Mouse (Mus musculus) cortical plate, adult 2 months (tissue): ENCODE results near the gene Utp14b. TPM values are rescaled to one million over a fixed set of nuclear protein-coding genes. Genes with fewer than 3 reads are reported as not detected.

Experiments
- H3K27ac ChIP-seq: fragments of 200-500 bp; 2 replicates; pipeline ENCODE4 v1.5.1; 2012; ENCODE audit warnings: low read length, control low read depth, inconsistent platforms; ENCODE audit not compliant: insufficient read depth
- H3K4me1 ChIP-seq: fragments of 200-500 bp; 2 replicates; pipeline ENCODE4 v1.6.1; 2011; ENCODE audit warnings: low read length; ENCODE audit not compliant: control insufficient read depth, insufficient read depth
- H3K4me3 ChIP-seq: fragments of 200-500 bp; 2 replicates; pipeline ENCODE4 v1.5.1; 2011; ENCODE audit warnings: mild to moderate bottlenecking, low read length, control low read depth; ENCODE audit not compliant: insufficient read depth
- CTCF ChIP-seq: fragments of 200-500 bp; IDR thresholded peaks from 2 replicates; pipeline ENCODE4 v1.5.1; 2011; ENCODE audit warnings: mild to moderate bottlenecking, control low read depth, low read length; ENCODE audit not compliant: insufficient read depth; ENCODE audit errors: extremely low read depth
- POLR2A ChIP-seq: fragments of 200-500 bp; IDR thresholded peaks from 2 replicates; pipeline ENCODE4 v1.6.1; 2011; ENCODE audit warnings: mild to moderate bottlenecking, low read length, control low read depth; ENCODE audit not compliant: insufficient read depth; ENCODE audit errors: extremely low read depth
- polyA plus RNA-seq: library from polyadenylated mRNA; depleted of rRNA; stranded (reverse); fragments of >200 nt; gene quantifications from 2 replicates; pipeline ENCODE4 v1.2.3, GENCODE M21; 2012

The Utp14b gene
- polyA plus RNA-seq, 1 experiment: 8.2 TPM

GRCm38 (mm10) chr1:78649269-78650061, 8.4 kb upstream of the Utp14b start:
- TF ChIP-seq POLR2A (no peak), CTCF (no peak)
- H3K27ac ChIP-seq: no peak overlapping the region
- no peak overlapping the region for H3K4me3 ChIP-seq
- no peaks in the 10 kb centered on the region; the same call in 1 of the 2 replicates for H3K4me1 ChIP-seq

GRCm38 (mm10) chr1:78656472-78656871, 1.4 kb upstream of the Utp14b start:
- TF ChIP-seq CTCF (no peak), POLR2A (no peak)
- Histone ChIP-seq H3K4me1 (peaks cover 5% of the 10 kb centered on the region; the same call in 1 of the 2 replicates), H3K4me3 (no peak overlapping the region), H3K27ac (no peak overlapping the region)

GRCm38 (mm10) chr1:78657021-78657629, 713 bp upstream of the Utp14b start:
- TF ChIP-seq CTCF: no peak
- TF ChIP-seq POLR2A: no peak
- Histone ChIP-seq H3K4me1 (peaks cover 5% of the 10 kb centered on the region; the same call in 1 of the 2 replicates), H3K4me3 (peak overlapping the region; percentile 94), H3K27ac (peak overlapping the region; percentile 38; the same call in 1 of the 2 replicates)

GRCm38 (mm10) chr1:78658441-78659269, 817 bp downstream of the Utp14b start:
- Histone ChIP-seq H3K27ac (peak overlapping the region; percentile 99), H3K4me1 (peaks cover 6% of the 10 kb centered on the region; the same call in 1 of the 2 replicates), H3K4me3 (peak overlapping the region; percentile 94)
- TF ChIP-seq CTCF (no peak), POLR2A (no peak)

- H3K4me3 ChIP-seq: peak overlapping the region; percentile 94
- TF ChIP-seq POLR2A: no peak
- no peak for TF ChIP-seq CTCF
- H3K27ac ChIP-seq: peak overlapping the region; percentile 32
- peaks cover 6% of the 10 kb centered on the region; the same call in 1 of the 2 replicates for H3K4me1 ChIP-seq
These were observed 1.5 kb downstream of the Utp14b start for GRCm38 (mm10) chr1:78659270-78659823.

- no peak overlapping the region for H3K27ac ChIP-seq
- TF ChIP-seq POLR2A (no peak), CTCF (no peak)
- peaks cover 8% of the 10 kb centered on the region; the same call in 1 of the 2 replicates for H3K4me1 ChIP-seq
- no peak overlapping the region for H3K4me3 ChIP-seq
These were observed 6.5 kb downstream of the Utp14b start for GRCm38 (mm10) chr1:78664326-78664725.

GRCm38 (mm10) chr1:78665954-78666499, 8.2 kb downstream of the Utp14b start:
- no peak overlapping the region for H3K4me3 ChIP-seq
- peaks cover 5% of the 10 kb centered on the region; the same call in 1 of the 2 replicates for H3K4me1 ChIP-seq
- TF ChIP-seq POLR2A (no peak), CTCF (no peak)
- H3K27ac ChIP-seq: no peak overlapping the region

GRCm38 (mm10) chr1:78666585-78666984, 8.7 kb downstream of the Utp14b start:
- Histone ChIP-seq H3K4me3 (no peak overlapping the region), H3K4me1 (peaks cover 5% of the 10 kb centered on the region; the same call in 1 of the 2 replicates)

More at GRCm38 (mm10) chr1:78666585-78666984, 8.7 kb downstream of the Utp14b start:
- TF ChIP-seq CTCF: no peak
- TF ChIP-seq POLR2A: no peak
- H3K27ac ChIP-seq: no peak overlapping the region
